Mouse (Mus musculus): ENCODE data around the gene Marc1. TPM values are rescaled to one million over a fixed set of nuclear protein-coding genes. Genes with fewer than 3 reads are reported as not detected.

Gene Marc1
- total and polyA plus RNA-seq, 2 experiments from 2014 or later: 0.24 to 0.45 TPM

GRCm38 (mm10) chr1:184807627-184808417, 3.3 kb downstream of the Marc1 start:
- H3K27ac ChIP-seq (ENCODE audit: low read depth, low read length): no peak overlapping the region
- no peak for ATAC-seq
- peaks cover 7% of the 10 kb centered on the region for H3K27me3 ChIP-seq (ENCODE audit: insufficient read depth, low read length)
- no peaks in the 10 kb centered on the region for H3K36me3 ChIP-seq (ENCODE audit: insufficient read depth)
- no peaks in the 10 kb centered on the region for H3K9me3 ChIP-seq (ENCODE audit: low read length)
- no peak overlapping the region for H3K4me3 ChIP-seq (ENCODE audit: low read depth, low read length)
- 62% methylated on average over 15 of the region's 15 CpGs for WGBS
- DNase-seq: no peak
- H3K4me2 ChIP-seq (ENCODE audit: low read depth): no peak overlapping the region
- no peak for TF ChIP-seq CTCF (IDR thresholded peaks at IDR 0.05; ENCODE audit: low read depth)
- H3K9ac ChIP-seq: no peak overlapping the region
- no peaks in the 10 kb centered on the region for H3K4me1 ChIP-seq (ENCODE audit: insufficient read depth)

DNA sequence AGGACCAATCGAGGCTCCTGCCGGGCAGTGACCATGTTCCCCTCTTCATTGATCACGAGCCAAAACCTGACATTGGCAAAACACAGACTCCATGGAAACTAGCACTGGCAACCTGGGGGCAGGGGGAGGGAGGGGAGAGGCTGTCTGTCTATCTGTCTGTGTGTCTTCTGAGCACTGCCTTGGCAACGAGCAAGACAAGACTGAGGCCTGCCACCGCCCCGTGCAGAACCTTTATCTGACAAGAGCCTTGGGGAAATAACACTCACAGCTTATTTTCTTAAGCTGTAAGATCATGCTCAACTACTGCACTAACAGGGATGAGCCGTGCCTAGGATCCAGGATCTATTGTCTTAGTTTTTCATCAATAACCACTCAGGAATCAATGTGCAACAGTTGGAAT, 4.0 kb downstream of the Marc1 start:
- no peak for DNase-seq
- Histone ChIP-seq H3K27me3 (ENCODE audit: insufficient read depth, low read length) (peaks cover 7% of the 10 kb centered on the region), H3K4me3 (ENCODE audit: low read depth, low read length) (no peak overlapping the region), H3K27ac (ENCODE audit: low read depth, low read length) (no peak overlapping the region), H3K4me2 (ENCODE audit: low read depth) (no peak overlapping the region), H3K36me3 (ENCODE audit: insufficient read depth) (no peaks in the 10 kb centered on the region), H3K9me3 (ENCODE audit: low read length) (no peaks in the 10 kb centered on the region), H3K4me1 (ENCODE audit: insufficient read depth) (no peaks in the 10 kb centered on the region), H3K9ac (no peak overlapping the region)
- 77% methylated on average over 7 of the region's 7 CpGs for WGBS
- ATAC-seq: no peak
- TF ChIP-seq CTCF (IDR thresholded peaks at IDR 0.05; ENCODE audit: low read depth): no peak

DNA sequence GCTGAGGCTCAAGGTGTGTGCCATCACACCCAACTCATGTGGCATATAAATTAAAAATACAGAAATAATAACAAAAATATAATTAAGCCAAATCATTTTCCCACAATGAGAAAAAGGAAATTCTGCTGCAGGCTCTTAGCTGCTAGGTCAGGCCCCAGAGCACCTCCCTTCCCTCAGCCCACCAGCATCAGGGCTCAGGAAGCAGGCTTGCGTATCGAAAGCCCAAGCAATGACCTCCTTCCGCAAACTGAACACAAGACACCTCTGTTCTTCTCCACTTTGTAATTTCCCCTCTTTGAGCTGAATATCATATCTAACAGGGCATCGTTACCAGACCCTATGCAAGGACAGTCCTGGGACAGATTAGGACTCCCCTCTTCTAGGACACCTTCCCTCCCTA, 5.4 kb downstream of the Marc1 start:
- no peak overlapping the region for H3K4me2 ChIP-seq (ENCODE audit: low read depth)
- no peaks in the 10 kb centered on the region for H3K4me1 ChIP-seq (ENCODE audit: insufficient read depth)
- H3K9me3 ChIP-seq (ENCODE audit: low read length): no peaks in the 10 kb centered on the region
- no peak overlapping the region for H3K27ac ChIP-seq (ENCODE audit: low read depth, low read length)
- TF ChIP-seq CTCF (IDR thresholded peaks at IDR 0.05; ENCODE audit: low read depth): no peak
- DNase-seq (no peak), ATAC-seq (no peak)
- no peaks in the 10 kb centered on the region for H3K36me3 ChIP-seq (ENCODE audit: insufficient read depth)
- H3K9ac ChIP-seq: no peak overlapping the region
- H3K27me3 ChIP-seq (ENCODE audit: insufficient read depth, low read length): peaks cover 7% of the 10 kb centered on the region; the same call in 1 of the 2 replicates
- H3K4me3 ChIP-seq (ENCODE audit: low read depth, low read length): no peak overlapping the region
- WGBS: 93% methylated on average over 4 of the region's 4 CpGs

DNA sequence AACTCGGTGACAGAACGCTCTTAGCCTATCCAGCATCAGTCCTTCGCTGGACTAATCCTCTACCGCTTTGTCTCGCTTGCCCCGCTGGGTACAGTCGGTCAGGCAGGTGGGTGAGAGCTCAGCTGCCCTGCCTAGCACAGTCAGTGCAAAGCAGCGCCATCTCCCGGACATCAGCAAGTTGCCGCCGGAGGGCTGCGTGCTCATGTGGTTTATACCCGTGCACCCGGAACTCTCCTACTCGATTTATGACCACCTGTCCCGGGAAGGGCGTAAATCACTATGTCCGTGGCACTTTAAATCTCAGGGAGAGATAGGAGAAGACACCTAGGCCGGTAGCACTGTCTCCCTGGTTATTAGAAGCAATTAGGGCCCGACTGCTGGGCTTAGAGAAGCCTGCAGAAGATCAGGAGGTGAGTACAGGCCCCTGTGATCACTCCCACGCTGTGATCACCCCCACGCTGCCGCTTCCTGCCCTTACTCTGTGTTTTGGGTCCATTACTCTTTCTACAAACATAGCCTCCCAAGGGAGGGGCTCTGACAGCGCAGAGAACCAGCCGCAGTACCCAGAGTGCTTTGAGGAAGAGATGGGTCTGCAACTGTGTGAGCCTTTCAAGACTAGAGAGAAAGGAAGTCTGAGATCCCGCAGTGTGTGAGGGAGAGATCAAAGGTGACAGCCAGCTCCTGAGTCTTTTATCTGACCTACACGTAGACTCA, 17.8 kb downstream of the Marc1 start:
- Histone ChIP-seq H3K4me3 (ENCODE audit: low read depth, low read length) (no peak overlapping the region), H3K4me2 (ENCODE audit: low read depth) (no peak overlapping the region), H3K4me1 (ENCODE audit: insufficient read depth) (no peaks in the 10 kb centered on the region), H3K27ac (ENCODE audit: low read depth, low read length) (no peak overlapping the region), H3K9ac (no peak overlapping the region), H3K9me3 (ENCODE audit: low read length) (no peaks in the 10 kb centered on the region), H3K27me3 (ENCODE audit: insufficient read depth, low read length) (no peaks in the 10 kb centered on the region; the same call in 1 of the 2 replicates), H3K36me3 (ENCODE audit: insufficient read depth) (no peaks in the 10 kb centered on the region)
- WGBS: 20% methylated on average over 27 of the region's 27 CpGs
- peak; percentile 51 for TF ChIP-seq CTCF (IDR thresholded peaks at IDR 0.05; ENCODE audit: low read depth)
- no peak for DNase-seq
- no peak for ATAC-seq

DNA sequence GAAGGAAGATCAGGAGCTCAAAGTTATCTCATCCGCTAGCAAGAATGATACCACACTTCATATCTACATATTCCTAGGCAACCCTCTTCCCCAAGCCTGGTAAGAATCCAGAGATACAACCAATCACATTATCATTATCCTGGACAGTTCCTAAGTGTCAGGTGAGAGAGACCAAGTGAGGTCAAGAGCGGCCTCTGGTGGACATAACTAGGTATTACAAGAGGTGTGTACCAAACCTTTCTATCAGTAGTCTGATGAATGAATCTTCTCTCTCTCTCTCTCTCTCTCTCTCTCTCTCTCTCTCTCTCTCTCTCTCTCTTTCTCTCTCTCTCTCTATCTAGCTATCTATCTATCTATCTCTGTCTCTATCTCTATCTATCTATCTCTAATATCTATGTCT, 20.0 kb downstream of the Marc1 start:
- H3K9me3 ChIP-seq (ENCODE audit: low read length): no peaks in the 10 kb centered on the region

GRCm38 (mm10) chr1:184786376-184787151, 24.5 kb downstream of the Marc1 start:
- ATAC-seq: no peak
- no peak for DNase-seq
- Histone ChIP-seq H3K4me1 (ENCODE audit: insufficient read depth) (no peaks in the 10 kb centered on the region), H3K4me2 (ENCODE audit: low read depth) (no peak overlapping the region), H3K27me3 (ENCODE audit: insufficient read depth, low read length) (no peaks in the 10 kb centered on the region), H3K27ac (ENCODE audit: low read depth, low read length) (no peak overlapping the region), H3K36me3 (ENCODE audit: insufficient read depth) (no peaks in the 10 kb centered on the region), H3K4me3 (ENCODE audit: low read depth, low read length) (no peak overlapping the region), H3K9ac (no peak overlapping the region), H3K9me3 (ENCODE audit: low read length) (no peaks in the 10 kb centered on the region)
- 69% methylated on average over 13 of the region's 13 CpGs for WGBS
- TF ChIP-seq CTCF (IDR thresholded peaks at IDR 0.05; ENCODE audit: low read depth): no peak

More for the DNA sequence above, 20.0 kb downstream of the Marc1 start:
- H3K9ac ChIP-seq: no peak overlapping the region
- no peaks in the 10 kb centered on the region for H3K36me3 ChIP-seq (ENCODE audit: insufficient read depth)
- peak; percentile 77 for TF ChIP-seq CTCF (IDR thresholded peaks at IDR 0.05; ENCODE audit: low read depth)
- no peak overlapping the region for H3K4me2 ChIP-seq (ENCODE audit: low read depth)
- WGBS: 5% methylated on average over 2 of the region's 2 CpGs
- no peaks in the 10 kb centered on the region for H3K4me1 ChIP-seq (ENCODE audit: insufficient read depth)
- no peak overlapping the region for H3K4me3 ChIP-seq (ENCODE audit: low read depth, low read length)
- ATAC-seq (no peak), DNase-seq (peak; percentile 52)
- no peaks in the 10 kb centered on the region; the same call in 1 of the 2 replicates for H3K27me3 ChIP-seq (ENCODE audit: insufficient read depth, low read length)
- no peak overlapping the region for H3K27ac ChIP-seq (ENCODE audit: low read depth, low read length)
